Mouse (Mus musculus) spleen, postnatal 10 days (tissue): ENCODE data around the gene Tmem45b.
A peak's percentile ranks its signal among the peaks of the same experiment; 100 is the strongest.

Experiments used
- DNase-seq, 2 experiments: peaks; one replicate each; pipeline ENCODE4 v3.0.0; 2021 to 2022; ENCODE audit warnings: low spot score in 2 of 2

The Tmem45b gene

DNA sequence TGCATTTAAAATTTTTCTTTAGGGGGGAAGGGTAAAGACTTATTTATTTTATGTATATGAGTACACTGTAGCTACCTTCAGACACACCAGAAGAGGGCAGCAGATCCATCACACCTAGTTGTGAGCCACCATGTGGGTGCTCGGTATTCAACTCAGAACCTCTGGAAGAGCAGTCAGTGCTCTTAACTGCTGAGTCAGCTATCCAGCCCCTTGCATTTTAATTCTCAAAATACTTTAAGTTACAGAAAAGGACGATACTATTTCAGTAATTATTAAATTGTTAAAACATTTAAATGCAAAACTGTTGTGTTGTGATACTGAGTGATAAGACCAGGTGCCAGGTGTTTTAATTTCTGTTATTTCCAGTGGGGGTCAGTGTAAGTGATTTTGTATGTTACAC lies 60.0 kb downstream of the Tmem45b start:
- no peak for DNase-seq

DNA sequence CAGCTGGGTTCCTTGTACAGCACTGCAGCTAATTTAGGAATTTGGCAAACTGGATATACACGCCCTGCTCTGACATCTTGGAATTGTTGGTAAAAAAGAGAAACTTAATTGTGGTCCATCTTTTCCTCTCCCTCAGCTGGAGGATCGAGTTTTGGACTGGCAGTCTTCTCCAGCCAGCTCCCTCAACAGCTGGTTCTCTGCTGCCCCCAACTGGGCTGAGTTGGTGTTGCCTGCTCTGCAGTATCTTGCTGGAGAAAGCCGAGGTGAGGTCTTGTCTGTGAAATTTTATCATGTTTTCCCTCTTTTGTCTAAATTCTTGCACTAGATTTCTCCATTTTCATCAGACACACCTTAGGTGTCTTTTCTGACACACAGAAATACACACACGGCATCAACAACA lies 63.8 kb downstream of the Tmem45b start:
- peak; percentile 71 to 87 for DNase-seq

DNA sequence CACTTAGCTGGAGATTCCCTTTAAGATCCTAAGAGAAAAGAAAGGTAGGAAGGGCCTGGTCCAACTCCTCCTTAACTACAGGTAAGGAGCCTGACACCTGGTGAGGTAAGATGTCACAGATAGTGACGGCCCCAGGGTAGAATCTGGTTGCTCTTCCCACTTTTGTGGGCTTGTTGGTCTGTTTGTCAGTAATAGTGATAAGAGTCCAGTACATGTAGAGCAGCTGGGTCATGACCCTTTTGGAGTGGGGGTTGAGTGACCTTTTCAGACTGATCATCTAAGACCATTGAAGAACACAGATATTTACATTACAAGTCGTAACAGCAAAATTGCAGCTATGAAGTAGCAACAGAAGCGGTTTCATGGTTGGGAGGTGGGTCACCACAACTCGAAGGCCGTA lies 77.1 kb downstream of the Tmem45b start:
- no peak for DNase-seq

DNA sequence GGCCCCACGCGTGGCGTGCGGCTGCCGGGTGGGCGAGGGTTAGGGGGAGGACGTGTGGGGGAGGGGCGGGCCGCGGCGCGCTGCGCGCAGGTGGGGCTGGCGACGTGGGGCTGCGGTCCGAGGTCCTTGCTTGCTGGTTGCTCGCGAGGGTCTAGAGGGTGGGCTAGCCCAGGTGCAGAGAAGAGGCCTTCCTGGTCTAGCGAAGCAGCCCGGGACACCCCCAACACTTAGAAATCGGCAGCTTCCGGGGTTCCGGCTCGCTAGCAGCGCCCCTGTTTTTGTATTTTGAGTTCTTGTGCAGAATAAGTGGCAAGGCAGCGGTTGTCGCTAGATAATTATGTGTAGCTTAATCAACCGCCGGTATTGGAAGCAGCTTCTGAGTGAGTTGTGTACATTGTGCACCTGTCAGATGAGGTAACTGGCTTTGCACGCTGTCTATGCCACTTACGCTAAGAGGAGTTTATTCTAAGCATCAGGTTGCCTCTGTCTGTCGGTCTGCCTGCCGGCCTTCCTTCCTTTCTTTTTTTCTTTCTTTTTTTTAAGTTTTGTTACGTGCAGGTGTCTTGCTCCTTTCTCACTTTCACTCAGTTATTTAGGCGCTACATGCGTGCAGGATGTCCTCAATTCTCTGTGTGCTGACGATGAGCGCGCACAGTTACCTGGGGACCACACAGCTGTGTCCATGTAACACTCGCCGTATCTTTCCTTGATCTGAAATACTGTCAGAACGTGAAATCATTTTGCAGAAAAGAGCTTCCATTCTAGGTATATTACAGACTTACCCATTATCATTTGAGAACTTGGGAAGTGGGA lies 77.7 kb downstream of the Tmem45b start:
- DNase-seq = no peak

DNA sequence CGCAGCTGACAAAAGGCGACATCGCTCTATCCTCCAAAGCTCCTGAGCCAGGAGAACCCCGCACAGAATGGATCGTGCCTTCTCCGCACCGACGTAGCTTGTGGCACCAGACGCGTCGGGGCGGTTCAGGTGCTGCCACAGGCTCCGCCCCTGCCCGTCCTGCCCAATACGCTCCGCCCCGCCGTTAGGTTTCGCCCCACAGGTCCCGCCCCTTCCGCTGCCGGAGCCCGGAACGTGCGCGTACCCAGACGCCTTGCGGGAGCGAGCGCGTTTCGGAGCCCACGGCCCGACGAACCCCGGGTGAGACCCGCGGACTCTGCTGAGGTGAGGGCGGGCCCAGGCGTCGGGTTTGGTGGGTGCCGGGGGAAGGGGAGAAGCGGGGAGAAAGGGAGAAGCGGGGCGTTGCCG lies 78.3 kb downstream of the Tmem45b start, which contains the start of gene Nfrkb:
Gene Nfrkb, plus strand, starts transcription at position 246 of the 408 bp plus-strand sequence.
- peak; percentile 94 to 99 for DNase-seq

DNA sequence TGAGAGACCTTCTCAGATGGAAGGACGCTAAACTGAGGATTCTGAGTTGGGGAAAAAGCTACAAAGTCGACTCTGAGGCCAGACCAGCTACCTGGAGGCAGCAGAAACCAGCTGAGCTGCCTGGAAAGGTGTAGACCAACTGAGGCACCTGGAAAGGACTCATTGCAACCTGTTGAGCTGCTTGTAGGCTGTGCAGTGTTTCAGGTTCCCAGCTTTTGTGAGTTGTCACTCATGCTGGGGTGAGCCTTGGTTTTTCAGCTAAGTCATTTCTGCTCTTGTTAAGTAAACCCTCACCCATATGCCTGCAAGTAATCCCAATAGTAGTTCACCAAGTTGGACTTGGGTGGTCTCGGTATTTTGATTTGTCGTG lies 78.8 kb downstream of the Tmem45b start:
- DNase-seq = peak; percentile 18 to 22

DNA sequence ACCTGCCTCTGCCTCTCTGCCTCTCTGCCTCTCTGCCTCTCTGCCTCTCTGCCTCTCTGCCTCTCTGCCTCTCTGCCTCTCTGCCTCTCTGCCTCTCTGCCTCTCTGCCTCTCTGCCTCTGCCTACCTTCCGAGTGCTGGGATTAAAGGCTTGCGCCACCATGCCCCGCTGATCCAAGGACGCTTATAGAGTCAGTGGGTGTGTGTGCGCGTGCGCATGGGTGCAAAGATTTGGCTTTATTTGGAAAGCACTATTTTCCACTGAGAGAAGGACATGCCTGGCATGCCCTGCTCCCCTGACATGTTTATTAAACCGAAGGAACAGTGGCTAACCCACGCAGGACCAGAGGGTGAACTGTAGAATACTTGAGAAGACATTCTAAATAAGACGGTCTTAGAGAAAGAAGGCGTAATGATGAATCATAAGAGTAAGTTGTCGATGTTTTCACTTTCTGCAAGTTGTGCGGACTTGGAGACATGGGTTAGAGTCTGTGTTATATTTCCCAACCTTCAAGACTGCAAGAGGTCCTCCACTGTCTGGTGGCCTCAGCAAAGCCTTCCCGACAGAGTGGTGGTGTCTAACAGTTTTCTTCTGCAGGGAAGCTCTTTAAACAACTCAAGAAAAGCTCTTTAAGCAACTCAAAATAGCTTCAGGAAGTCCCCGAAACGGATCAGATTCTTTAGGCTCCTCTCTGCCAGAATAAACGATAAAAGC lies 79.3 kb downstream of the Tmem45b start:
- DNase-seq = no peak

DNA sequence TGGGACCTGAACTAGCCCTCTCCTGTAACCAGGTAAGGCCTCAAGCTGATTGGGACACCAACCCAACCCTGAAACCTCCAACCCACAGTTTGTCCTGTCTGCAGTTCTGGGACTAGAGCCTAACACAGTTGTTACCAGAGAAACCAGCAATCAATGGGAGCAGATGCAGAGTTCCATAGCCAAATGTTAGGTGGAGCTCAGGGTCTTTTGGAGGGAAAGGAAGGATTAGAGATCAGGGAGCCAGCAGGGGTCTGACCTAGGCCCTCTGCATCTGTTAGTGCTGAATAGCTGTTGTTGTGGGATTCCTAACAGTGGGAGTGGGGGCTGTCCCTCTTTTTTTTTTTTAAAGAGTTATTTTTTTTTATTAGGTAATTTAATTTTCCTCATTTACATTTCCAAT lies 87.6 kb downstream of the Tmem45b start:
- no peak for DNase-seq
